Mouse (Mus musculus) embryonic facial prominence, embryonic 12.5 days (tissue): ENCODE data around the gene Pitpna. TPM values are rescaled to one million over a fixed set of nuclear protein-coding genes. Genes with fewer than 3 reads are reported as not detected.
A peak's percentile ranks its signal among the peaks of the same experiment; 100 is the strongest.
"Not testable (repeated sequence)": the region's sequence is repeated elsewhere in the genome, so short reads cannot be mapped to it uniquely, and the experiment has no call there.

Source experiments
- ATAC-seq: fragments of 200-750 bp; cut with Nextera tagmentation; 2 replicates; pipeline ENCODE4 v1.8.0; 2017; ENCODE audit not compliant: insufficient number of reproducible peaks, insufficient read depth, low FRiP score, low TSS enrichment
- H3K27ac ChIP-seq: fragments of 300-500 bp; sonication (generic); 2 replicates; pipeline ENCODE4 v1.5.1; 2016; ENCODE audit warnings: mild to moderate bottlenecking
- H3K27me3 ChIP-seq: fragments of 300-500 bp; sonication (generic); 2 replicates; pipeline ENCODE4 v1.6.1; 2016; ENCODE audit warnings: mild to moderate bottlenecking, moderate library complexity
- H3K36me3 ChIP-seq: fragments of 300-500 bp; sonication (generic); 2 replicates; pipeline ENCODE4 v1.6.1; 2016; ENCODE audit warnings: mild to moderate bottlenecking
- H3K4me1 ChIP-seq: fragments of 300-500 bp; sonication (generic); 2 replicates; pipeline ENCODE4 v1.6.1; 2016
- H3K4me2 ChIP-seq: fragments of 300-500 bp; sonication (generic); replicated peaks from 2 replicates; pipeline ENCODE4 v1.6.1; 2016; ENCODE audit warnings: mild to moderate bottlenecking, moderate library complexity
- H3K4me3 ChIP-seq: fragments of 300-500 bp; sonication (generic); 2 replicates; pipeline ENCODE4 v1.5.1; 2016; ENCODE audit warnings: mild to moderate bottlenecking
- H3K9ac ChIP-seq: fragments of 300-500 bp; sonication (generic); 2 replicates; pipeline ENCODE4 v1.6.1; 2016; ENCODE audit warnings: mild to moderate bottlenecking, moderate library complexity
- H3K9me3 ChIP-seq: fragments of 300-500 bp; sonication (generic); 2 replicates; pipeline ENCODE4 v1.6.1; 2016; ENCODE audit warnings: mild to moderate bottlenecking, moderate library complexity
- WGBS: fragments of 180-500 bp; shearing (Covaris S2); methylation state at CpG from one replicate; pipeline ENCODE4 v1.1.7; 2016; 5-methylcytosine and 5-hydroxymethylcytosine counted together
- polyA plus RNA-seq: library from polyadenylated mRNA; unstranded; fragments of >200 nt; fragmentation: Nextera tagmentation; extraction: Ambion mirVana; gene quantifications from 2 replicates; pipeline ENCODE4 v1.2.1, GENCODE M21; 2016

Pitpna gene
- polyA plus RNA-seq, 1 experiment from 2014 or later = 96.0 TPM

GRCm38 (mm10) chr11:75551961-75552441 lies 35.9 kb upstream of the Pitpna start:
- WGBS = 57% methylated on average over 9 of the region's 9 CpGs
- ATAC-seq = no peak

GRCm38 (mm10) chr11:75552906-75553482 lies 34.9 kb upstream of the Pitpna start:
- H3K4me3 ChIP-seq = no peak overlapping the region
- H3K27ac ChIP-seq = no peak overlapping the region
- WGBS = 20% methylated on average over 7 of the region's 7 CpGs
- H3K9ac ChIP-seq = no peak overlapping the region
- peaks cover 31% of the 10 kb centered on the region for H3K4me1 ChIP-seq
- H3K27me3 ChIP-seq = no peaks in the 10 kb centered on the region
- H3K4me2 ChIP-seq = no peak overlapping the region
- no peaks in the 10 kb centered on the region for H3K9me3 ChIP-seq
- ATAC-seq = no peak
- no peaks in the 10 kb centered on the region for H3K36me3 ChIP-seq

More at GRCm38 (mm10) chr11:75551961-75552441, 35.9 kb upstream of the Pitpna start:
- Histone ChIP-seq H3K36me3 (no peaks in the 10 kb centered on the region), H3K9me3 (no peaks in the 10 kb centered on the region), H3K27me3 (no peaks in the 10 kb centered on the region), H3K27ac (peak overlapping the region; percentile 11; the same call in 1 of the 2 replicates), H3K4me3 (no peak overlapping the region), H3K9ac (no peak overlapping the region), H3K4me2 (no peak overlapping the region), H3K4me1 (peaks cover 31% of the 10 kb centered on the region)

DNA sequence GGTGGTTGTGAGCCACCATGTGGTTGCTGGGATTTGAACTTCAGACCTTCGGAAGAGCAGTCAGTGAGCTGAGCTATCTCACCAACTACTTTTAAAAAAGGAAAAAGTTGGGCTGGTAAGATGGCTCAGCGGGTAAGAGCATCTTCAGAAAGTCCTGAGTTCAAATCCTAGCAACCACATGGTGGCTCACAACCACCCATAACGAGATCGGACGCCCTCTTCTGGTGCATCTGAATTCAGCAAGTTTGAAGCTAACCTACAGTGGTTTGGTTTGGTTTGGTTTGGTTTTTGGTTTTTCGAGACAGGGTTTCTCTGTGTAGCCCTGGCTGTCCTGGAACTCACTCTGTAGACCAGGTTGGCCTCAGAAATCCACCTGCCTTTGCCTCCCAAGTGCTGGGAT lies 31.9 kb upstream of the Pitpna start:
- not testable (repeated sequence) for H3K27me3 ChIP-seq, H3K36me3 ChIP-seq, H3K27ac ChIP-seq, H3K9me3 ChIP-seq, ATAC-seq, H3K4me3 ChIP-seq, H3K4me2 ChIP-seq, H3K9ac ChIP-seq
- peaks cover 19% of the 10 kb centered on the region for H3K4me1 ChIP-seq
- 95% methylated on average over 6 of the region's 6 CpGs for WGBS

- Histone ChIP-seq H3K4me2 (no peak overlapping the region), H3K9me3 (no peaks in the 10 kb centered on the region), H3K4me3 (no peak overlapping the region), H3K4me1 (peaks cover 10% of the 10 kb centered on the region), H3K27ac (no peak overlapping the region), H3K27me3 (no peaks in the 10 kb centered on the region), H3K36me3 (no peaks in the 10 kb centered on the region), H3K9ac (no peak overlapping the region)
- ATAC-seq = no peak
- 55% methylated on average over 6 of the region's 6 CpGs for WGBS
Observed at GRCm38 (mm10) chr11:75557142-75557541, 30.8 kb upstream of the Pitpna start.

DNA sequence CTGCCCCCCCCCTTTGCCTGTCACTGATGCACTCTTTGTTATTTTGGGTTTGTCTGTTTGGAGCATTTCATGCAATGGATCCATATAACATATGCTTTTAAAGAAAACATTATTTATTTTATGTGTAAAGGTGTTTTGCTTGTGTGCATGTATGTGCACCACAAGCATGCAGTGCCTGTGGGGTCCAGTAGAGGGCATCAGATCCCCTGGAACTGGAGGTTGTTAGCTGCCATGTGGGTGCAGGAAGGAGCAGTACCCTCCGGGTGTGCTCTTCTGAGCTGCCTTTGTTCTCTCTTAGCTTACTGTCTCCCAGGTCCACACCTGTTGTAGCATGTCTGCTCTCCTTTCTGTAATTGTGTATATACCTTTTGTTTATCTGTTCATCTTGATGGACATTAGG lies 29.8 kb upstream of the Pitpna start:
- H3K9me3 ChIP-seq = no peaks in the 10 kb centered on the region
- ATAC-seq = no peak
- H3K36me3 ChIP-seq = no peaks in the 10 kb centered on the region
- no peak overlapping the region for H3K27ac ChIP-seq
- H3K4me3 ChIP-seq = no peak overlapping the region
- no peaks in the 10 kb centered on the region for H3K27me3 ChIP-seq
- 85% methylated on average over 1 of the region's 1 CpGs for WGBS
- H3K4me1 ChIP-seq = peaks cover under 1% of the 10 kb centered on the region; the same call in 1 of the 2 replicates
- no peak overlapping the region for H3K9ac ChIP-seq
- no peak overlapping the region for H3K4me2 ChIP-seq

- H3K4me3 ChIP-seq = no peak overlapping the region
- H3K9me3 ChIP-seq = no peaks in the 10 kb centered on the region
- no peak overlapping the region for H3K4me2 ChIP-seq
- no peaks in the 10 kb centered on the region for H3K36me3 ChIP-seq
- no peak for ATAC-seq
- H3K27ac ChIP-seq = no peak overlapping the region
- no peaks in the 10 kb centered on the region for H3K4me1 ChIP-seq
- WGBS = 91% methylated on average over 8 of the region's 8 CpGs
- no peaks in the 10 kb centered on the region for H3K27me3 ChIP-seq
- no peak overlapping the region for H3K9ac ChIP-seq
Observed at GRCm38 (mm10) chr11:75559870-75560504, 27.9 kb upstream of the Pitpna start.

- Histone ChIP-seq H3K27me3 (no peaks in the 10 kb centered on the region), H3K9me3 (no peaks in the 10 kb centered on the region), H3K9ac (no peak overlapping the region), H3K36me3 (no peaks in the 10 kb centered on the region), H3K4me1 (no peaks in the 10 kb centered on the region), H3K4me3 (no peak overlapping the region), H3K4me2 (no peak overlapping the region), H3K27ac (0 out of 2 replicates have a peak overlapping the region, but pooled peaks have one; percentile 25)
- WGBS = 78% methylated on average over 14 of the region's 14 CpGs
- ATAC-seq = no peak
Observed at GRCm38 (mm10) chr11:75560530-75561409, 27.1 kb upstream of the Pitpna start.

DNA sequence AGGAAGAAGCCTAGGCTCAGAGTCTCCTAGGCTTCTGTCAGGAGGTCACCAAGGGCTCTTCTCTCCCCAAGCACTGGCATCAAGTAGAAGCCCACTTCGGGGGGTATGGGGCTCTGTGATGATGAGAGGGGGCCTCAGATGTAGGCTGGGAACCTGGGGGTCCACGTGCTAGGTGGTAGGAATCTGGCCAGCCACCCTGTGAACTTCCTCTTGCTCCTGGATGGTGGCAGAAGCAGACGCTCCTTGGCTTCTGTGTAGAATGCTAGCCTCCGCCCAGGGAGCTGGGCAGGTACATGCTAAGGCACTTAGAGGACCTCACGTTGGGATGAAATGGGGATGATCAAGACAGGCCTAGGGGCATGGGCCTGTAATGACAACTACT lies 26.5 kb upstream of the Pitpna start:
- H3K27me3 ChIP-seq = no peaks in the 10 kb centered on the region
- ATAC-seq = no peak
- no peaks in the 10 kb centered on the region for H3K9me3 ChIP-seq
- H3K27ac ChIP-seq = no peak overlapping the region
- no peak overlapping the region for H3K4me3 ChIP-seq
- no peaks in the 10 kb centered on the region for H3K4me1 ChIP-seq
- H3K4me2 ChIP-seq = no peak overlapping the region
- 79% methylated on average over 5 of the region's 5 CpGs for WGBS
- no peaks in the 10 kb centered on the region for H3K36me3 ChIP-seq
- no peak overlapping the region for H3K9ac ChIP-seq

GRCm38 (mm10) chr11:75562840-75563239 lies 25.1 kb upstream of the Pitpna start:
- Histone ChIP-seq H3K4me1 (no peaks in the 10 kb centered on the region), H3K9me3 (no peaks in the 10 kb centered on the region), H3K4me2 (no peak overlapping the region), H3K36me3 (no peaks in the 10 kb centered on the region), H3K4me3 (no peak overlapping the region), H3K27ac (no peak overlapping the region), H3K9ac (no peak overlapping the region), H3K27me3 (no peaks in the 10 kb centered on the region)
- 86% methylated on average over 8 of the region's 8 CpGs for WGBS
- ATAC-seq = no peak

DNA sequence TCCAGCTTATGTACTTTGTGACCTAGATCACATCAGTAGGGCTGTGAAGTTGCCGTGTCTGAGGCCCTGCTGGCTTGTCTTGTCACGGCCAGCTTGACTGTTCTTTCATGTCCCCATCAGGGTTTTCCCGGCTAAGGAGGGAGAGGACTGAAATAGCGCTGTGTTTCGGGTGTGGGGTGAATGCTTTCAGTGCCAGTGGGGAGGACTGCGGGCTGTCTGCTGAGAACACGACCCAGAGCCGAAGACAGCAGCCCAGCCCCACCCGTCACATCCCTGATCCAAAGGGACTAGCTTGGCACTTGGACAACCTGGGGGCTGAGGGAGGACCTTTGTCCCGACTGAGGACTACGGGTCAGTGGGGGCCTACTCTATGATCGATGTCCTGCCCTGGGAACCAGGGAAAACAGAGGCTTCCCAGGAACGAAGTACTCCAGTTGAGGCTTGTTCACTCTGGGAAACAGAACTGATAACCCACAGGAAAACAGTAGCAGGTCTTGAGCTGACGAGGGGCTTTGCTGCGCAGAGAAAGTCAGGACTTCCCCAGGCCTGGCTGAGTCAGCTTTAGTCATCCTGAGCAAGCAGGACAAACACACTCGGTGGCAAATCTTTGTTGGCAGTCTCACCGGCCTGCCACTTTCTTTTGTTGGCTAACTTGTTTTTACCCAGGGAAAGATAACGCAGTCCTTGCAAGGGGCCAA lies 23.9 kb upstream of the Pitpna start:
- no peaks in the 10 kb centered on the region for H3K27me3 ChIP-seq
- no peak overlapping the region for H3K4me3 ChIP-seq
- no peak for ATAC-seq
- H3K27ac ChIP-seq = no peak overlapping the region
- no peaks in the 10 kb centered on the region for H3K36me3 ChIP-seq
- H3K4me2 ChIP-seq = no peak overlapping the region
- H3K4me1 ChIP-seq = no peaks in the 10 kb centered on the region
- WGBS = 77% methylated on average over 18 of the region's 18 CpGs
- H3K9me3 ChIP-seq = no peaks in the 10 kb centered on the region
- H3K9ac ChIP-seq = no peak overlapping the region

DNA sequence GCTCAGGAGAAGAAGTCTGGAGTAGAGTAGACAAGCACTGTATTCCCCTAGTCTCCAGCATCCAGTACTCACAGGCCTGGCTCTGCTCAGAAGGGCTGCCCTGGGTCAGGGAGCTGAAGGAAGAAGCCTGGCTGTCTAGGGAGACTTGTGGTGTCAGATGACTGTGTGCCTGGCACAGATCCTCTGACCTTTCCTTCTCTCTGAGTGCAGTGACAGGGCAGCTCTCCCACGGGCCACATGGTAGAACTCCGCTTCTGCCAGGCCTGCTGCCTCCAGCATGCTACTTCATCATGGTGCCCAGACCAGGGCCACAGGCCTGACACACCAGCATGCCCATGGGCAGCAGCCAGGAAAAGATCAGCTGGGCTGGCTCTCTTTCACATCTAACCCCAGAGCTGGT lies 22.0 kb upstream of the Pitpna start:
- H3K9ac ChIP-seq = no peak overlapping the region
- H3K4me1 ChIP-seq = no peaks in the 10 kb centered on the region
- no peaks in the 10 kb centered on the region for H3K27me3 ChIP-seq
- no peak overlapping the region for H3K4me2 ChIP-seq
- no peaks in the 10 kb centered on the region for H3K36me3 ChIP-seq
- no peak overlapping the region for H3K27ac ChIP-seq
- no peak overlapping the region for H3K4me3 ChIP-seq
- H3K9me3 ChIP-seq = no peaks in the 10 kb centered on the region
- ATAC-seq = no peak
- WGBS = 53% methylated on average over 2 of the region's 2 CpGs
